Mouse (Mus musculus) embryo, embryonic 11.5 days (tissue): Measurements from ENCODE around the gene Btbd1.
"Not testable (repeated sequence)": the region's sequence is repeated elsewhere in the genome, so short reads cannot be mapped to it uniquely, and the experiment has no call there.

Source experiments
- DNase-seq: peaks from one replicate; pipeline ENCODE4 v3.0.0-alpha.2; 2012; ENCODE audit warnings: low read depth, low spot score

Btbd1 gene

GRCm38 (mm10) chr7:81850171-81850570, 20.9 kb upstream of the Btbd1 start:
- no peak for DNase-seq

- DNase-seq: no peak
These were observed 20.4 kb upstream of the Btbd1 start for GRCm38 (mm10) chr7:81849633-81850032.

- no peak for DNase-seq
These were observed 20.0 kb upstream of the Btbd1 start for GRCm38 (mm10) chr7:81849214-81849613.

- DNase-seq: no peak
These were observed 18.5 kb upstream of the Btbd1 start for GRCm38 (mm10) chr7:81847777-81848176.

GRCm38 (mm10) chr7:81847010-81847409, 17.8 kb upstream of the Btbd1 start:
- DNase-seq: no peak

GRCm38 (mm10) chr7:81846008-81846407, 16.8 kb upstream of the Btbd1 start:
- no peak for DNase-seq

- DNase-seq: no peak
These were observed 16.1 kb upstream of the Btbd1 start for GRCm38 (mm10) chr7:81845313-81845712.

- no peak for DNase-seq
These were observed 15.6 kb upstream of the Btbd1 start for GRCm38 (mm10) chr7:81844801-81845200.

GRCm38 (mm10) chr7:81843903-81844302, 14.7 kb upstream of the Btbd1 start:
- no peak for DNase-seq

GRCm38 (mm10) chr7:81842998-81843397, 13.8 kb upstream of the Btbd1 start:
- no peak for DNase-seq

- DNase-seq: no peak
These were observed 12.9 kb upstream of the Btbd1 start for GRCm38 (mm10) chr7:81842141-81842540.

GRCm38 (mm10) chr7:81841439-81841838, 12.2 kb upstream of the Btbd1 start:
- DNase-seq: no peak

GRCm38 (mm10) chr7:81840661-81841181, 11.5 kb upstream of the Btbd1 start:
- DNase-seq: no peak

GRCm38 (mm10) chr7:81839746-81840145, 10.5 kb upstream of the Btbd1 start:
- no peak for DNase-seq

GRCm38 (mm10) chr7:81837771-81838170, 8.5 kb upstream of the Btbd1 start:
- DNase-seq: not testable (repeated sequence)

- DNase-seq: no peak
These were observed 6.2 kb upstream of the Btbd1 start for GRCm38 (mm10) chr7:81835430-81835829.

- no peak for DNase-seq
These were observed 5.6 kb upstream of the Btbd1 start for GRCm38 (mm10) chr7:81834847-81835246.

GRCm38 (mm10) chr7:81828681-81829378, 401 bp downstream of the Btbd1 start:
- no peak for DNase-seq

- no peak for DNase-seq
These were observed 1.2 kb downstream of the Btbd1 start for GRCm38 (mm10) chr7:81827806-81828667.

GRCm38 (mm10) chr7:81825381-81825780, 3.9 kb downstream of the Btbd1 start:
- no peak for DNase-seq

- DNase-seq: no peak
These were observed 4.3 kb downstream of the Btbd1 start for GRCm38 (mm10) chr7:81824906-81825305.

GRCm38 (mm10) chr7:81806067-81806466, 23.2 kb downstream of the Btbd1 start:
- no peak for DNase-seq
